Mouse (Mus musculus) neural tube, embryonic 15.5 days (tissue): Measurements from ENCODE around the gene Mrpl34. TPM values are rescaled to one million over a fixed set of nuclear protein-coding genes. Genes with fewer than 3 reads are reported as not detected.
"Not testable (repeated sequence)": the region's sequence is repeated elsewhere in the genome, so short reads cannot be mapped to it uniquely, and the experiment has no call there.

Experiments
- ATAC-seq: fragments of 200-750 bp; cut with Nextera tagmentation; 2 replicates; pipeline ENCODE4 v1.8.0; 2017; ENCODE audit warnings: mild to moderate bottlenecking, moderate TSS enrichment, moderate library complexity; ENCODE audit not compliant: low FRiP score
- H3K27ac ChIP-seq: fragments of 300-500 bp; sonication (generic); replicated peaks from 2 replicates; pipeline ENCODE4 v1.5.1; 2015; ENCODE audit warnings: mild to moderate bottlenecking, inconsistent platforms
- H3K27me3 ChIP-seq: fragments of 300-500 bp; sonication (generic); replicated peaks from 2 replicates; pipeline ENCODE4 v1.6.1; 2015; ENCODE audit warnings: inconsistent platforms
- H3K36me3 ChIP-seq: fragments of 300-500 bp; sonication (generic); 2 replicates; pipeline ENCODE4 v1.6.1; 2015; ENCODE audit warnings: inconsistent platforms
- H3K4me1 ChIP-seq: fragments of 300-500 bp; sonication (generic); 2 replicates; pipeline ENCODE4 v1.6.1; 2015; ENCODE audit warnings: inconsistent platforms
- H3K4me2 ChIP-seq: fragments of 300-500 bp; sonication (generic); 2 replicates; pipeline ENCODE4 v1.6.1; 2015; ENCODE audit warnings: inconsistent platforms, mild to moderate bottlenecking, moderate library complexity
- H3K4me3 ChIP-seq: fragments of 300-500 bp; sonication (generic); replicated peaks from 2 replicates; pipeline ENCODE4 v1.5.1; 2015; ENCODE audit warnings: mild to moderate bottlenecking, inconsistent platforms
- H3K9ac ChIP-seq: fragments of 300-500 bp; sonication (generic); replicated peaks from 2 replicates; pipeline ENCODE4 v1.6.1; 2015; ENCODE audit warnings: mild to moderate bottlenecking, inconsistent platforms
- H3K9me3 ChIP-seq: fragments of 300-500 bp; sonication (generic); replicated peaks from 2 replicates; pipeline ENCODE4 v1.6.1; 2016; ENCODE audit warnings: inconsistent platforms
- WGBS: fragments of 180-500 bp; shearing (Covaris S2); methylation state at CpG from one replicate; pipeline ENCODE4 v1.1.7; 2015; ENCODE audit warnings: mixed read lengths; 5-methylcytosine and 5-hydroxymethylcytosine counted together
- polyA plus RNA-seq: library from polyadenylated mRNA; unstranded; fragments of >200 nt; fragmentation: Nextera tagmentation; extraction: Ambion mirVana; gene quantifications from 2 replicates; pipeline ENCODE4 v1.2.1, GENCODE M21; 2015

Gene Mrpl34
- polyA plus RNA-seq, result 181 and 182 TPM in 2 replicates

DNA sequence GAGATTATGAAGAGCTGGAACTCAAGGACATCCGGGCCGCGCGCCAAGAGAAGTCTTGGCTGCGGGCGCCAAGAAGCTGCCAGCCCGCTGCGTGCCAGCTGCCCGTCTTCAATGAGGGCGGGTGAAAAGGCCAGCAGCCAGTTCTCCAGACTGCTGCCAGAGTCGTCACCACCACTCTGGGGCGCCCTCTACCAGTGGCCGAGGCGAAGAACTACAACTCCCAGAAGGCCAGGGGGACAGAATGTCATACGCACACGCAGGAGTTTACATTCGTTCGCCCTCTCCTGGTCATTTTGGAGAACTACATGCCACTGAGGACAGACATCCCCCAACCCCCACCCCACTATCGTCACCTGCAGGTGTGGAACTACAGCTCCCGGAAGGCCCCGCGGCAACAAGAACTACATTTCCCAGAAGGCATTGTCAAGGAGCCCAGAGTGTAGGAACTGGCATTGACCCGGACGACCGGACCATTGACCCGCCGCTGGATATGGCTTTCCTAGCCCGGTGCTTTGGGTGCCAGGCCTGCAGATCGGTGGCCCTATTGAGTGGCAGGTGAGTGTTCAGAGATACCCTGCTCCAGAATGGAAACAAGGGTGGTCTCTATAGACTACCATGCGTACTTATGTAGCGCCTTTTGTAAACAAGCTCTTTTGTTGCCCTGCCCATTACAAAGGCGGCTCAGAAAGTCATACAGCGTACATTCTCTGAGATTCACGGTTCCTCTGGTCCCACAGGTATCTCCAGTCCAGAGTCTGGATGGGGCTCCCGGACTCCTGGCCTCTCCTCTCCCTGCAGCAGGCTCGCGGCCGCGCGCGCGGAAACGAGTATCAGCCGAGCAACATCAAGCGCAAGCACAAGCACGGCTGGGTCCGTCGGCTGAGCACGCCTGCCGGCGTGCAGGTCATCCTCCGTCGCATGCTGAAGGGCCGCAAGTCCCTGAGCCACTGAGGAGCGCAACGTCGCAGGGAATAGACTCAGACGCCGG lies at the start of gene Mrpl34:
Gene Mrpl34 (plus strand): TSS at position 447 of the 988 bp plus-strand sequence.
- peak within 1 kb of the TSS; percentile 92 for H3K9ac ChIP-seq
- H3K4me2 ChIP-seq, result peak within 1 kb of the TSS; percentile 95
- ATAC-seq, result peak; percentile 70
- WGBS, result under 1% methylated on average over 59 of the region's 59 CpGs
- H3K4me1 ChIP-seq, result peaks cover 58% of the 10 kb centered on the region
- H3K27me3 ChIP-seq, result no peaks in the 10 kb centered on the region
- H3K9me3 ChIP-seq, result no peaks in the 10 kb centered on the region
- H3K36me3 ChIP-seq, result peaks cover 13% of the 10 kb centered on the region
- peak within 1 kb of the TSS; percentile 93 for H3K4me3 ChIP-seq
- peak within 1 kb of the TSS; percentile 87 for H3K27ac ChIP-seq

DNA sequence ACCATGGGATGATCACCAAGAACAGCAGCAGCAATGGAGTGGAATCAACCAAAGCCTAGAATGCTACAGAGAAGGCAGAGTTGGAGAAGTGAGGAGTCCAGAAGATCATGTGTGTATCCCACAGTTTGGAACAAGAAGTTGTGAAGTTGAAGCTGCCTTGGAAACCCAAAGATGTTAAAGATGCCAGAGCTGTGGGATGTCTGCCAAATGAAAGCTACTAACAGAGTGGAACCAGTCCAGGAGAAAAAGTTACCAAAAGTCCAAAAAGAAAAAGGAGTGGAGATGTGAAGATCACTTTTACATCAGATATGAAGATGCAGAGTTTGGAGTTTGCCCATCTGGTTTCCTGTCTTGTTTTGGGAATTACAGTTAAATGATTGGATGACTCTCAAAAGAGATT lies 42.6 kb upstream of the Mrpl34 start:
- no peak overlapping the region for H3K27ac ChIP-seq

DNA sequence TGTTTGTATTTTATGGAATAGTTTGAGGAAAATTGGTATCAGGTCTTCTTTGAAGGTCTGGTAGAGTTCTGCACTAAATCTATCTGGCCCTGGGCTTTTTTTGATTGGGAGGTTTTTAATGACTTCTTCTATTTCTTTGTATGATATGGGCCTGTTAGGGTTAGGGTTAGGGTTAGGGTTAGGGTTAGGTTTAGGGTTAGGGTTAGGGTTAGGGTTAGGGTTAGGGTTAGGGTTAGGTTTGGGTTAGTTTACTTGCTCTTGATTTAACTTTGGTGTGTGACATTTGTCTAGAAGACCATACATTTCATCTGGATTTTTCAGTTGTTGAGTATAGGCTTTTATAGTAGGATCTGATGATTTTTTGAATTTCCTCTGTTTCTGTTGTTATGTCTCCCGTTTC lies 31.8 kb upstream of the Mrpl34 start:
- H3K9me3 ChIP-seq, ATAC-seq, H3K4me2 ChIP-seq, H3K27me3 ChIP-seq, H3K4me3 ChIP-seq, H3K9ac ChIP-seq, H3K36me3 ChIP-seq, H3K27ac ChIP-seq, H3K4me1 ChIP-seq: not testable (repeated sequence)
- 86% methylated on average over 1 of the region's 1 CpGs for WGBS

More for the DNA sequence above, 42.6 kb upstream of the Mrpl34 start:
- Histone ChIP-seq H3K9me3 (no peaks in the 10 kb centered on the region), H3K4me2 (no peak overlapping the region), H3K4me1 (no peaks in the 10 kb centered on the region), H3K27me3 (no peaks in the 10 kb centered on the region), H3K9ac (no peak overlapping the region), H3K36me3 (no peaks in the 10 kb centered on the region), H3K4me3 (no peak overlapping the region)
- no peak for ATAC-seq

DNA sequence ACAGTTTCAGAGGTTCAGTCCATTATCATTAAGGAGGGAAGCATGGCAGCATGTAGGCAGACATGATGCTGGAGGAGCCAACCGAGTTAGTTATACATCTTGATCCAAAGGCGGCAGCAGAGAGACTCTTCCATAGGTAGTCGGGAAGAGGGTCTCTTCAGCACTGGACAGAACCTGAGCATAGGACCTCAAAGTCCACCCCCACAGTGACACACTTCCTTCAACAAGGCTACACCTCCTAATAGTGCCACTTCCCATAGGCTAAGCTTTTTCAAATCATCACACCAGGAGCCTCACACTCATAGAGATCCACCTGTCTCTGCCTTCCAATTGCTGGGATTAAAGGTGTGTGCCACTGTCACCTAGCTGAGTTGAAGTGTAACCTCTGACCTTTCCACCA lies 27.7 kb upstream of the Mrpl34 start:
- no peak overlapping the region for H3K4me3 ChIP-seq
- WGBS, result 57% methylated on average over 3 of the region's 3 CpGs
- H3K36me3 ChIP-seq, result no peaks in the 10 kb centered on the region
- no peaks in the 10 kb centered on the region for H3K9me3 ChIP-seq
- ATAC-seq, result no peak
- no peak overlapping the region for H3K9ac ChIP-seq
- H3K27ac ChIP-seq, result no peak overlapping the region
- no peak overlapping the region for H3K4me2 ChIP-seq
- peaks cover 3% of the 10 kb centered on the region; the same call in 1 of the 2 replicates for H3K27me3 ChIP-seq
- no peaks in the 10 kb centered on the region for H3K4me1 ChIP-seq

DNA sequence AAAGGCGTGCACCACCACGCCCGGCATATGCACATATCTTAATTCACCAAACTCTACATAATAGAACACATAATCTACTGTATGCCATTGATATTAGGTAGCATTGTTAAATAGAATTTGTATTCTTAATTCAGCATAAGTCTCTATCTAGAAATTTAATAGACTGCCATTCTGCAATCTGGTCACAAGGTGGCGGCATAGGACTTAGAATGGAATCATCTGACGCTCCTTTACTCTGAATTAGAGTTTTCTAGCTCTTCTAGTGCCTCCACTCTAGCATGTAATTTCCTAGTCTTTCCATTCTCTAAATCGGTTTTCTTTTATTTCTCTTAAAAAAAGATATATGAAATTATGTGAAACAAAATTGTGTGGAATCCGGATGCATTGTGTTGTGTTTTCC lies 23.4 kb upstream of the Mrpl34 start:
- H3K36me3 ChIP-seq, result no peaks in the 10 kb centered on the region
- H3K4me3 ChIP-seq, result no peak overlapping the region
- ATAC-seq, result peak; percentile 57; the same call in 1 of the 2 replicates
- H3K9ac ChIP-seq, result no peak overlapping the region
- H3K9me3 ChIP-seq, result no peaks in the 10 kb centered on the region
- no peak overlapping the region for H3K27ac ChIP-seq
- H3K27me3 ChIP-seq, result peaks cover 11% of the 10 kb centered on the region; the same call in 1 of the 2 replicates
- H3K4me2 ChIP-seq, result no peak overlapping the region
- under 1% methylated on average over 7 of the region's 7 CpGs for whole genome bisulfite sequencing
- no peaks in the 10 kb centered on the region for H3K4me1 ChIP-seq

DNA sequence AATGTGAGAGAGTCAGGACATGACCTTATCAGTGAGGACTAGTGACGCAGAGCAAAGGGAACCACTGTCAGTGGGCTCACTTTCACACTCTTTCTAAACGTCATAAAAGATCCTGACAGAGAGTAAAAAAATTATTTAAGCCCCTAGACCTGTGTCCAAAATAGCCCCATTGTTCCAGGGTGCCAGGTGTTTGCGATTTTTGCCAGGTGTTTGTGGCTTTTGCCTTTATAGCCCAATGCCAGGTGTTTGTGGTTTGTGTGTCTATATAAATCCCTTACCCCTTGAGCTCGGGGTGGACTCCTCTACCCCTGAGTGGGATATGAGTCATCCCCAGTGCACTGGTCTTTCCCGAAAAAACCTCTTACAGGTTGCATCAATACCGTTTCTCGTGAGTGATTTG lies 19.7 kb upstream of the Mrpl34 start:
- no peak overlapping the region for H3K9ac ChIP-seq
- no peaks in the 10 kb centered on the region for H3K9me3 ChIP-seq
- H3K4me3 ChIP-seq, result no peak overlapping the region
- no peak overlapping the region for H3K27ac ChIP-seq
- H3K4me2 ChIP-seq, result no peak overlapping the region
- peaks cover 11% of the 10 kb centered on the region; the same call in 1 of the 2 replicates for H3K27me3 ChIP-seq
- no peak for ATAC-seq
- H3K36me3 ChIP-seq, result no peaks in the 10 kb centered on the region
- 87% methylated on average over 7 of the region's 7 CpGs for WGBS
- no peaks in the 10 kb centered on the region for H3K4me1 ChIP-seq

DNA sequence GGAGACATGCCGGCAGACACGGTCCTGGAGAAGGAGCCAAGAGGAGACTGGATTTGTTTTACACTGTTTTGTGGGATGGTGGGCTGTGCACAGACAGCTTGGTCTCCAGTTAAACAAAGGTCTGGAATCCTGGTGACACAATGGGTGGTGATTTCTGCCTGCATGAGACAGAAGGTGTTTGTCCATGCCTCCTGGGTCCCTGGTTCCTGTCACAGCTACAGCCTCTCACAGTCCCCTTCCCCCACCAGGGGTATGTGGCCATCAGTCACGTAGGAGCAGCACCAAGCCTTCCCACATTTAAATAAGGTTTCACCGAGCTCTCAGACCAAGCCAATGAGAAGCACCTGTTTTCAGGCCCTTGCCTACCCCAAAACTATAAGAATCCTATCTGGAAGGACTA lies 13.4 kb upstream of the Mrpl34 start:
- no peak overlapping the region for H3K4me2 ChIP-seq
- no peaks in the 10 kb centered on the region for H3K27me3 ChIP-seq
- H3K4me1 ChIP-seq, result no peaks in the 10 kb centered on the region
- ATAC-seq, result no peak
- H3K4me3 ChIP-seq, result no peak overlapping the region
- no peak overlapping the region for H3K27ac ChIP-seq
- 69% methylated on average over 4 of the region's 4 CpGs for WGBS
- no peaks in the 10 kb centered on the region for H3K36me3 ChIP-seq
- no peak overlapping the region for H3K9ac ChIP-seq
- no peaks in the 10 kb centered on the region for H3K9me3 ChIP-seq

DNA sequence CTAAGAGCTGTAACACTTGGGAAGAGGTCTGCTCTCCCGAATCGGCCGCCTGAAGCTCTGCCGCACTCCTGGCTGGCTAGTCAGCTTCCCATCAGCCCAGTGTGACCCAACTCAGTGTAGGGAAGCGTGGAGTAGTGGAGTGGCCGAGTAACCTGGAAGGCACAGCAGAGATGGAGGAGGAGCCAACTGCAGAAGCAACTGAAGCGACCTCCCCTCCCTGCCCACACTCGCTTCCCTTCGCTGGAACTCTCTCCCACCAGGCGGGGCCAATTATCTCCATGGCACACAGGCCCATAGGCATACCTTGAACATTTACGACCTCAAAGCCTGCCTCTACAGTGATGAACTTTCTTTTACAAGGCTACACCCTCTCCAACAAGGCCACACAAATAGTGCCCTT lies 13.0 kb upstream of the Mrpl34 start:
- ATAC-seq, result no peak
- Histone ChIP-seq H3K9me3 (no peaks in the 10 kb centered on the region), H3K9ac (no peak overlapping the region), H3K27me3 (no peaks in the 10 kb centered on the region), H3K36me3 (peaks cover 3% of the 10 kb centered on the region), H3K4me3 (no peak overlapping the region), H3K4me2 (no peak overlapping the region), H3K4me1 (no peaks in the 10 kb centered on the region), H3K27ac (no peak overlapping the region)
- 45% methylated on average over 11 of the region's 11 CpGs for WGBS

DNA sequence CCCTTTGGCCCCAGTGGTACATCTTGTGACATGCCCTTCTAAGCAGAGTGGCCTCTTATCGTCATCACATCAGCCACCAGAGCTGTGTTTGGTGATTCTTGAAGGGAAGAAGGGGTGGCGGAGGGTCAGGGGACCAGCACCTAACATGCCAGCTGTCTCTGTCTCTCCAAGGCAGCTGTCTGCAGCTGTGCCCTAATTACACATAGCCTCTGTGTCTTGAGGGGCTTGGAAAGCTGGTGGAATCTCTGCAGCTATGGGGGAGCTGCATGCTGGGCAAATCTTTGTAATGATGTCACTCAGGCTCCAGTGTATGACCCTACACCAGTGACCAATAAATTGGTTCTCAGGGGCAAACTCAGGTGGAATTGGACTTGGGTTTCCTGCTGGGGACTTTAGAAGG lies 12.1 kb upstream of the Mrpl34 start:
- H3K36me3 ChIP-seq, result peaks cover 12% of the 10 kb centered on the region
- no peaks in the 10 kb centered on the region for H3K4me1 ChIP-seq
- ATAC-seq, result no peak
- H3K4me3 ChIP-seq, result no peak overlapping the region
- H3K4me2 ChIP-seq, result no peak overlapping the region
- 85% methylated on average over 2 of the region's 2 CpGs for WGBS
- H3K27me3 ChIP-seq, result no peaks in the 10 kb centered on the region
- H3K27ac ChIP-seq, result no peak overlapping the region
- no peaks in the 10 kb centered on the region for H3K9me3 ChIP-seq
- no peak overlapping the region for H3K9ac ChIP-seq

DNA sequence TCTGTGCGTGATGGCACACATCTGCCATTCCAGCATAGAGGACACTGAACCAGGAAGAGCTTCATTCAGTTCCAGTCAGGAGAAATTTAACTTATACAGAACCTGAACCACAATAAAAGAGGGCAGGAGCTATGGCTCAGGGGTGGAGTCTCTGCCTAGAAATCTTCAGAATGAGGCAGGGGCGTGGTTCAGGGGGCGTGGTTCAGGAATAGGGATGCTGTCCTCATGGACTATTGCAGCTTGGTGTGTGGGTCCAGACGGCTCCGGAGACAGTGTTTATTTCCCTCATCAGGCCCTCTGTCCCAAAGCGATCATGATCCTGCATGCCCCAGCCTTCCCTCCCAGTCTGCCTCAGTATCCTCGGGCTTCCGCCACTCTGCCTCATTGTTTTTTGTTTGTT lies 10.1 kb upstream of the Mrpl34 start:
- Histone ChIP-seq H3K27me3 (no peaks in the 10 kb centered on the region), H3K36me3 (peaks cover 32% of the 10 kb centered on the region), H3K4me2 (no peak overlapping the region), H3K4me3 (no peak overlapping the region), H3K4me1 (peaks cover 12% of the 10 kb centered on the region; the same call in 1 of the 2 replicates), H3K9ac (no peak overlapping the region), H3K9me3 (no peaks in the 10 kb centered on the region), H3K27ac (no peak overlapping the region)
- 76% methylated on average over 8 of the region's 8 CpGs for WGBS
- ATAC-seq, result no peak

DNA sequence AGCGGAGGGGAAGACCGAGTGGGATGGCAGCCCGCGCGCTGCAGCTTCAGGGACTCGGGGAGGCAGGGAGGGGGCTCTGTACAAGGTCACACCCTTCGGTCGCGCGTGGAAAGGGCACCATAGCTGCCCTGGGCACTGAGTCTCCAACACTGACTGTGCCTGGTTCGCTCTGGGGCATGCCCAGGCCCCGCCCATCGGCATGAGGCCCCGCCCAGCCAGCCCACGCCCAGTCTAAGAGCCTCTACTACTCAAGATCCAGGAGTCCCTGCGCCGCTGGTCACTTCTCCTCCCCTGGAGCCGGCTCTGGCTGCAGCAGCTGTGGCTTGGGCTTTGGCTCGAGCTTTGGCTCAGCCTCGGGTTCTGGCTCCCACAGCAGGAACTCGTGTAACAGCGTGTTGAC lies 7.9 kb upstream of the Mrpl34 start:
- Histone ChIP-seq H3K4me3 (no peak overlapping the region), H3K9me3 (no peaks in the 10 kb centered on the region), H3K27me3 (no peaks in the 10 kb centered on the region), H3K36me3 (peaks cover 46% of the 10 kb centered on the region), H3K27ac (no peak overlapping the region), H3K4me2 (no peak overlapping the region), H3K4me1 (peaks cover 31% of the 10 kb centered on the region), H3K9ac (no peak overlapping the region)
- 49% methylated on average over 22 of the region's 22 CpGs for WGBS
- no peak for ATAC-seq

DNA sequence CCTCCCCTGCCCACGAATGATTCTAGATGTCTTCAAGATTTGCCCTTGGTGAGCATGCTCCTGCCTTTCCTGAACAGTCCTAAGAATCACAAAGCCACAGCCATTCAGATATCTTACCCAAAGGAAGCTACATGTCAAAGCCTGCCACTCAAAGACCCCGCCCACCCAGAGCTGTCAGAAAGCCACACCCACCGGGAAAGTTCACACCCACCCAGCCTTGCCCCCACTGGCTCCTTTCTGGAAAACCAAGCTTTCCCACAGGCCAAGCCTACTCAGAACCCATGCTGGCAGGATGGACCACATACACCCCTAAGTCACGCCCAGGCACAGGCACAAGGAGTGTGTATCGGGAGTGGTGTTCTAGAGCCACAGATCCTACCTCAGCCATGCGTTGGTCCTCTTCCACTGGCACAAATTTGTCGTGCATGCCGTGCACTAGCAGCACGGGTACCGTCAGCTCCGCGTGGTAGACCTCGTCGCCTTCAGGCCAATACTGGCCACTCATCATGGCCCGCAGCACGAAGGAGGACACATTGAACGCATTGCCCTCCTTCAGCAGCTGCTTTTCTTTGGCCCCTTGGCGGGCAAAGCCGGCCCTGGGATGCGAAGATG lies 7.0 kb upstream of the Mrpl34 start:
- Histone ChIP-seq H3K9me3 (no peaks in the 10 kb centered on the region), H3K4me1 (peaks cover 40% of the 10 kb centered on the region), H3K27me3 (no peaks in the 10 kb centered on the region), H3K27ac (no peak overlapping the region), H3K4me3 (no peak overlapping the region), H3K36me3 (peaks cover 46% of the 10 kb centered on the region), H3K4me2 (no peak overlapping the region), H3K9ac (no peak overlapping the region)
- no peak for ATAC-seq
- 85% methylated on average over 20 of the region's 20 CpGs for WGBS
